Mouse (Mus musculus): ENCODE measurements around the gene Stk40. TPM values are rescaled to one million over a fixed set of nuclear protein-coding genes. Genes with fewer than 3 reads are reported as not detected.
A peak's percentile ranks its signal among the peaks of the same experiment; 100 is the strongest.

Gene Stk40
- polyA plus RNA-seq, 1 experiment from 2014 or later = 19.0 TPM

DNA sequence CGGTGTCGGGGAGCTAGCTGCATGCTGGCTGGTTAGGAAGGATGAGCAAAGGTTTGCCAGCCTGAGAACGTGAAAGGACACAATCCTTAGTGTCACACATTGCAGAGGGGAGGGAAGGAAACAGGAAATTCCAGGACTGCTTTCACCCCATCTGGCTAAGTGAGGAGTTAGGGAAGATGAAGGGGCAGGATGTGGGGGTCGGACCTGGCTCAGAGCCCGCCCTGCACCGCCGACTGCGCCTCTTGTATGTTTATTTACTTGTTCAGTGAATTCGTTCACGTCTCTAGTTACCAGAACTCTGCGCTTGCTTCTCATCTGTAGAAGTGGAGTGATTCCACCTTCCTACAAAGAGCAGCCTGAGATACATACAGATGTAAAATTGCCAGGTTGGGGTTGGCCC lies 26.7 kb downstream of the Stk40 start:
- Histone ChIP-seq H3K27ac (ENCODE audit: low read depth, low read length) (no peak overlapping the region), H3K27me3 (ENCODE audit: control insufficient read depth, insufficient read depth, low read length) (no peaks in the 10 kb centered on the region)
- no peak for DNase-seq (ENCODE audit: low spot score)

GRCm38 (mm10) chr4:126131290-126132121 lies 27.7 kb downstream of the Stk40 start:
- Histone ChIP-seq H3K9me3 (ENCODE audit: control insufficient read depth, low read length) (no peaks in the 10 kb centered on the region), H3K4me3 (ENCODE audit: low read depth, low read length) (no peak overlapping the region), H3K27ac (ENCODE audit: low read depth, low read length) (no peak overlapping the region), H3K4me1 (replicated peaks; ENCODE audit: control insufficient read depth, insufficient read depth, low read length) (peaks cover 4% of the 10 kb centered on the region), H3K36me3 (ENCODE audit: control insufficient read depth, insufficient read depth, low read length) (0 out of 2 replicates have a peak, but pooled peaks cover 2% of the 10 kb centered on the region), H3K27me3 (ENCODE audit: control insufficient read depth, insufficient read depth, low read length) (no peaks in the 10 kb centered on the region), H3K4me2 (replicated peaks; ENCODE audit: low read depth, low read length) (no peak overlapping the region), H3K9ac (ENCODE audit: low read depth, low read length) (no peak overlapping the region)
- ATAC-seq (ENCODE audit: low FRiP score) (no peak), DNase-seq (ENCODE audit: low spot score) (peak; percentile 39)
- WGBS = 51% methylated on average over 10 of the region's 10 CpGs

More for the DNA sequence above, 26.7 kb downstream of the Stk40 start:
- WGBS = 72% methylated on average over 11 of the region's 11 CpGs
- ATAC-seq (ENCODE audit: low FRiP score) = no peak
- peaks cover 4% of the 10 kb centered on the region for H3K4me1 ChIP-seq (replicated peaks; ENCODE audit: control insufficient read depth, insufficient read depth, low read length)
- no peak overlapping the region for H3K4me2 ChIP-seq (replicated peaks; ENCODE audit: low read depth, low read length)
- H3K36me3 ChIP-seq (ENCODE audit: control insufficient read depth, insufficient read depth, low read length) = 0 out of 2 replicates have a peak, but pooled peaks cover 2% of the 10 kb centered on the region
- no peak overlapping the region for H3K9ac ChIP-seq (ENCODE audit: low read depth, low read length)
- H3K9me3 ChIP-seq (ENCODE audit: control insufficient read depth, low read length) = no peaks in the 10 kb centered on the region
- H3K4me3 ChIP-seq (ENCODE audit: low read depth, low read length) = no peak overlapping the region

GRCm38 (mm10) chr4:126132636-126133264 lies 29.0 kb downstream of the Stk40 start:
- H3K4me1 ChIP-seq (replicated peaks; ENCODE audit: control insufficient read depth, insufficient read depth, low read length) = peaks cover 4% of the 10 kb centered on the region
- 0 out of 2 replicates have a peak, but pooled peaks cover 2% of the 10 kb centered on the region for H3K36me3 ChIP-seq (ENCODE audit: control insufficient read depth, insufficient read depth, low read length)
- ATAC-seq (ENCODE audit: low FRiP score) (no peak), DNase-seq (ENCODE audit: low spot score) (no peak)
- H3K9me3 ChIP-seq (ENCODE audit: control insufficient read depth, low read length) = no peaks in the 10 kb centered on the region
- no peak overlapping the region for H3K4me3 ChIP-seq (ENCODE audit: low read depth, low read length)
- H3K4me2 ChIP-seq (replicated peaks; ENCODE audit: low read depth, low read length) = no peak overlapping the region
- no peak overlapping the region for H3K27ac ChIP-seq (ENCODE audit: low read depth, low read length)
- H3K27me3 ChIP-seq (ENCODE audit: control insufficient read depth, insufficient read depth, low read length) = no peaks in the 10 kb centered on the region
- 77% methylated on average over 6 of the region's 6 CpGs for WGBS
- H3K9ac ChIP-seq (ENCODE audit: low read depth, low read length) = no peak overlapping the region

DNA sequence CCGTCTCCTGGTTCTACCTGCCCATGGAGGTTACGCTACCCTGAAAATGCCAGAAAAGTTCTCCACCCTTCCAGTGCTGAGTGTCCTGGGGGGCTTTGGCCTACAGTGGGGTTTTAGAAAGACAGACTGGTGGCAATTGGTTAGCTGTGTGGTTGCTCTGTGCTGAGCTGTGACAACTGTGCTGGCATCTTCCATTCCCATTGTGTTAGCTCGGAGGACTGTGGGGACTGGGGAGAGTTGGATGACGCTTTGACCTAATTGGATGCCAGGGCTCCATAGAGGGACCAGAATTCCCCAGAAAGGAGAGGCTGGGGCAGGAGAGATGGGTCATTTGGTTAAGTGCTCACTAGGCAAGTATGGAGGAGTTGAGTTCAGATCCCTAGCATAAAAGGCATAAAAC lies 30.5 kb downstream of the Stk40 start:
- no peak overlapping the region for H3K27ac ChIP-seq (ENCODE audit: low read depth, low read length)
- 89% methylated on average over 4 of the region's 4 CpGs for WGBS
- H3K4me2 ChIP-seq (replicated peaks; ENCODE audit: low read depth, low read length) = no peak overlapping the region
- H3K4me1 ChIP-seq (replicated peaks; ENCODE audit: control insufficient read depth, insufficient read depth, low read length) = peaks cover 4% of the 10 kb centered on the region
- H3K4me3 ChIP-seq (ENCODE audit: low read depth, low read length) = no peak overlapping the region
- H3K9ac ChIP-seq (ENCODE audit: low read depth, low read length) = no peak overlapping the region
- ATAC-seq (ENCODE audit: low FRiP score) (no peak), DNase-seq (ENCODE audit: low spot score) (no peak)
- no peaks in the 10 kb centered on the region for H3K27me3 ChIP-seq (ENCODE audit: control insufficient read depth, insufficient read depth, low read length)
- no peaks in the 10 kb centered on the region for H3K9me3 ChIP-seq (ENCODE audit: control insufficient read depth, low read length)
- H3K36me3 ChIP-seq (ENCODE audit: control insufficient read depth, insufficient read depth, low read length) = peaks cover 2% of the 10 kb centered on the region; the same call in 1 of the 2 replicates

GRCm38 (mm10) chr4:126134639-126135038 lies 30.9 kb downstream of the Stk40 start:
- Histone ChIP-seq H3K27ac (ENCODE audit: low read depth, low read length) (no peak overlapping the region), H3K4me1 (replicated peaks; ENCODE audit: control insufficient read depth, insufficient read depth, low read length) (peaks cover 4% of the 10 kb centered on the region), H3K9me3 (ENCODE audit: control insufficient read depth, low read length) (no peaks in the 10 kb centered on the region), H3K9ac (ENCODE audit: low read depth, low read length) (no peak overlapping the region), H3K27me3 (ENCODE audit: control insufficient read depth, insufficient read depth, low read length) (no peaks in the 10 kb centered on the region), H3K4me2 (replicated peaks; ENCODE audit: low read depth, low read length) (no peak overlapping the region), H3K4me3 (ENCODE audit: low read depth, low read length) (no peak overlapping the region), H3K36me3 (ENCODE audit: control insufficient read depth, insufficient read depth, low read length) (peaks cover 5% of the 10 kb centered on the region; the same call in 1 of the 2 replicates)
- 89% methylated on average over 4 of the region's 4 CpGs for WGBS
- ATAC-seq (ENCODE audit: low FRiP score) = no peak
- no peak for DNase-seq (ENCODE audit: low spot score)

GRCm38 (mm10) chr4:126137773-126138172 lies 34.0 kb downstream of the Stk40 start:
- ATAC-seq (ENCODE audit: low FRiP score) (no peak), DNase-seq (ENCODE audit: low spot score) (no peak)
- no peaks in the 10 kb centered on the region for H3K4me1 ChIP-seq (replicated peaks; ENCODE audit: control insufficient read depth, insufficient read depth, low read length)
- no peaks in the 10 kb centered on the region for H3K27me3 ChIP-seq (ENCODE audit: control insufficient read depth, insufficient read depth, low read length)
- 89% methylated on average over 4 of the region's 4 CpGs for WGBS
- H3K9ac ChIP-seq (ENCODE audit: low read depth, low read length) = no peak overlapping the region
- no peak overlapping the region for H3K4me3 ChIP-seq (ENCODE audit: low read depth, low read length)
- no peak overlapping the region for H3K4me2 ChIP-seq (replicated peaks; ENCODE audit: low read depth, low read length)
- no peaks in the 10 kb centered on the region for H3K9me3 ChIP-seq (ENCODE audit: control insufficient read depth, low read length)
- peaks cover 2% of the 10 kb centered on the region; the same call in 1 of the 2 replicates for H3K36me3 ChIP-seq (ENCODE audit: control insufficient read depth, insufficient read depth, low read length)
- no peak overlapping the region for H3K27ac ChIP-seq (ENCODE audit: low read depth, low read length)

GRCm38 (mm10) chr4:126141021-126141420 lies 37.3 kb downstream of the Stk40 start:
- DNase-seq (ENCODE audit: low spot score) = no peak
- Histone ChIP-seq H3K27me3 (ENCODE audit: control insufficient read depth, insufficient read depth, low read length) (no peaks in the 10 kb centered on the region), H3K9ac (ENCODE audit: low read depth, low read length) (no peak overlapping the region), H3K27ac (ENCODE audit: low read depth, low read length) (no peak overlapping the region), H3K4me2 (replicated peaks; ENCODE audit: low read depth, low read length) (no peak overlapping the region), H3K9me3 (ENCODE audit: control insufficient read depth, low read length) (no peaks in the 10 kb centered on the region), H3K4me1 (replicated peaks; ENCODE audit: control insufficient read depth, insufficient read depth, low read length) (no peaks in the 10 kb centered on the region), H3K36me3 (ENCODE audit: control insufficient read depth, insufficient read depth, low read length) (peaks cover 2% of the 10 kb centered on the region; the same call in 1 of the 2 replicates), H3K4me3 (ENCODE audit: low read depth, low read length) (no peak overlapping the region)
- ATAC-seq (ENCODE audit: low FRiP score) = no peak
- WGBS = 83% methylated on average over 5 of the region's 5 CpGs

GRCm38 (mm10) chr4:126145396-126145795 lies 41.6 kb downstream of the Stk40 start:
- H3K27me3 ChIP-seq (ENCODE audit: control insufficient read depth, insufficient read depth, low read length) = peaks cover 25% of the 10 kb centered on the region
- no peak overlapping the region for H3K4me3 ChIP-seq (ENCODE audit: low read depth, low read length)
- ATAC-seq (ENCODE audit: low FRiP score) (no peak), DNase-seq (ENCODE audit: low spot score) (no peak)
- H3K4me2 ChIP-seq (replicated peaks; ENCODE audit: low read depth, low read length) = no peak overlapping the region
- 62% methylated on average over 4 of the region's 4 CpGs for WGBS
- H3K9me3 ChIP-seq (ENCODE audit: control insufficient read depth, low read length) = no peaks in the 10 kb centered on the region
- no peak overlapping the region for H3K27ac ChIP-seq (ENCODE audit: low read depth, low read length)
- no peaks in the 10 kb centered on the region for H3K36me3 ChIP-seq (ENCODE audit: control insufficient read depth, insufficient read depth, low read length)
- H3K4me1 ChIP-seq (replicated peaks; ENCODE audit: control insufficient read depth, insufficient read depth, low read length) = peaks cover 12% of the 10 kb centered on the region
- H3K9ac ChIP-seq (ENCODE audit: low read depth, low read length) = no peak overlapping the region
